Mouse (Mus musculus) ES-Bruce4 (cell line): ENCODE measurements around the gene Coa3.

ENCODE experiments used
- CTCF ChIP-seq: IDR thresholded peaks from one replicate; pipeline ENCODE4 v1.8.1; 2011; ENCODE audit warnings: low read depth, low read length
- POLR2A ChIP-seq: IDR thresholded peaks from one replicate; pipeline ENCODE4 v1.8.1; 2011; ENCODE audit warnings: low read length; ENCODE audit not compliant: insufficient read depth

DNA sequence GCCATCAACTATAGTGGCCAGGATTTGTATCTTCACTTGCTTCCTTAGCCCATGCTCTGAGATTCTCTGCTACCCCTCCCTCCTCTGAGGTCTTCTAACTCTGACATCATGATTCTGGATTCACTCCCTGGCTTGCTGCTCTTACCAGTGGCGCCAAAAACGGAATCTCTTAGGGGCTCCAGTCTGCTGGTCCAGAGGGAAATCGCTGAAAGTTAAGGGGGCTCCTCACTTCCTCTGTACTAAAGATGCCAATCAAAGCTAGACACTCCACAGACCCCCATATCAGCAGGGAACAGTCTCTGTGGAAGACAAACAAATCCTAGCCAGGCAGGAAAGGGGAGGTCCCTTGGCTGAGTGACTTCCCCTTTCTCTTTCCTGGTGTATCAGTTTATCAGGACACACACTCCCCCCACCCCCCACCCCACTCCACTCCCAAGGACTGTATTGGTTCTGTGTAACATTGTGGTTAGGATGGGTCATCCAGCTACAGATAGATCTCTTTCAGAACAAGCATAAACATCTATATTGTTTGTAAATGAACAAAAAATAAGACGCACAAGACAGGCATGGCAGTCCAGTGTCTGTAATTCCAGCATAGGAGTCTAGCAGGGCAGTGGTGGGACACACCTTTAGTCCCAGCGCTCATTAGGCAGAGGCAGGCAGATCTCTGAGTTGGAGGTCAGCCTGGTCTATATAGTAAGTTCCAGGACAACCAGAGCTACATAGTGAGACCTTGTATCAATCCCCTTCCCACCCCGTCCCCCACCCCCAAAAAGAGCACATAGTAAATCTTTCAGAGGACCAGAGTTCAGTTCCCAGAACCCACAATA lies 46.7 kb downstream of the Coa3 start:
- TF ChIP-seq CTCF (no peak), POLR2A (no peak)
